Mouse (Mus musculus): ENCODE measurements at regions not wholly inside any gene's neighbourhood (a gene's known extent, or its start where the extent isn't known, plus 50 kb on each side); places are given as distances from the start of the nearest gene placed in this dataset.
A peak's percentile ranks its signal among the peaks of the same experiment; 100 is the strongest.

GRCm38 (mm10) chr17:87202958-87203720, 62.6 kb downstream of the Mcfd2 start:
- peak; percentile 39; the same call in 1 of the 2 replicates for ATAC-seq (ENCODE audit: low read depth)
- 20% methylated on average over 5 of the region's 5 CpGs for WGBS (ENCODE audit: insufficient replicate concordance)
- Histone ChIP-seq H3K4me1 (replicated peaks) (peaks cover 27% of the 10 kb centered on the region), H3K27me3 (no peaks in the 10 kb centered on the region), H3K9ac (no peak overlapping the region), H3K4me2 (no peak overlapping the region), H3K36me3 (no peaks in the 10 kb centered on the region), H3K9me3 (replicated peaks) (no peaks in the 10 kb centered on the region), H3K4me3 (replicated peaks) (no peak overlapping the region), H3K27ac (no peak overlapping the region)
- DNase-seq, result no peak

- no peaks in the 10 kb centered on the region for H3K27me3 ChIP-seq
- no peak overlapping the region for H3K9ac ChIP-seq
- no peaks in the 10 kb centered on the region for H3K36me3 ChIP-seq
- peaks cover 27% of the 10 kb centered on the region for H3K4me1 ChIP-seq (replicated peaks)
- 11% methylated on average over 6 of the region's 6 CpGs for WGBS (ENCODE audit: insufficient replicate concordance)
- no peak overlapping the region for H3K4me2 ChIP-seq
- H3K4me3 ChIP-seq (replicated peaks), result no peak overlapping the region
- ATAC-seq (ENCODE audit: low read depth) (peak; percentile 54), DNase-seq (peak; percentile 11)
- H3K27ac ChIP-seq, result 0 out of 2 replicates have a peak overlapping the region, but pooled peaks have one; percentile 15
- no peaks in the 10 kb centered on the region for H3K9me3 ChIP-seq (replicated peaks)
These were observed 63.2 kb downstream of the Mcfd2 start for GRCm38 (mm10) chr17:87202490-87202889.

GRCm38 (mm10) chr17:87200721-87201242, 65.0 kb downstream of the Mcfd2 start:
- Histone ChIP-seq H3K9me3 (replicated peaks) (no peaks in the 10 kb centered on the region), H3K9ac (no peak overlapping the region), H3K4me3 (replicated peaks) (no peak overlapping the region), H3K36me3 (no peaks in the 10 kb centered on the region), H3K27me3 (no peaks in the 10 kb centered on the region), H3K4me2 (no peak overlapping the region), H3K4me1 (replicated peaks) (peaks cover 27% of the 10 kb centered on the region), H3K27ac (no peak overlapping the region)
- DNase-seq, result no peak
- 65% methylated on average over 3 of the region's 3 CpGs for WGBS (ENCODE audit: insufficient replicate concordance)
- ATAC-seq (ENCODE audit: low read depth), result no peak

- peaks cover 27% of the 10 kb centered on the region for H3K4me1 ChIP-seq (replicated peaks)
- no peaks in the 10 kb centered on the region for H3K36me3 ChIP-seq
- H3K4me3 ChIP-seq (replicated peaks), result no peak overlapping the region
- H3K4me2 ChIP-seq, result no peak overlapping the region
- ATAC-seq (ENCODE audit: low read depth) (no peak), DNase-seq (no peak)
- H3K9ac ChIP-seq, result no peak overlapping the region
- WGBS (ENCODE audit: insufficient replicate concordance), result 56% methylated on average over 2 of the region's 2 CpGs
- no peaks in the 10 kb centered on the region for H3K9me3 ChIP-seq (replicated peaks)
- no peaks in the 10 kb centered on the region for H3K27me3 ChIP-seq
- H3K27ac ChIP-seq, result no peak overlapping the region
These were observed 65.6 kb downstream of the Mcfd2 start for GRCm38 (mm10) chr17:87200134-87200533.

GRCm38 (mm10) chr17:87199134-87199533, 66.6 kb downstream of the Mcfd2 start:
- ATAC-seq (ENCODE audit: low read depth) (no peak), DNase-seq (no peak)
- Histone ChIP-seq H3K9me3 (replicated peaks) (no peaks in the 10 kb centered on the region), H3K4me3 (replicated peaks) (no peak overlapping the region), H3K27me3 (no peaks in the 10 kb centered on the region), H3K36me3 (no peaks in the 10 kb centered on the region), H3K9ac (no peak overlapping the region), H3K27ac (no peak overlapping the region), H3K4me2 (no peak overlapping the region), H3K4me1 (replicated peaks) (peaks cover 27% of the 10 kb centered on the region)
- WGBS (ENCODE audit: insufficient replicate concordance), result 68% methylated on average over 3 of the region's 3 CpGs

GRCm38 (mm10) chr17:87197434-87197833, 68.3 kb downstream of the Mcfd2 start:
- Histone ChIP-seq H3K36me3 (no peaks in the 10 kb centered on the region), H3K27me3 (no peaks in the 10 kb centered on the region), H3K4me1 (replicated peaks) (peaks cover 15% of the 10 kb centered on the region), H3K9me3 (replicated peaks) (no peaks in the 10 kb centered on the region), H3K4me2 (no peak overlapping the region), H3K27ac (no peak overlapping the region), H3K9ac (no peak overlapping the region), H3K4me3 (replicated peaks) (no peak overlapping the region)
- ATAC-seq (ENCODE audit: low read depth) (no peak), DNase-seq (no peak)
- WGBS (ENCODE audit: insufficient replicate concordance), result 71% methylated on average over 4 of the region's 4 CpGs

GRCm38 (mm10) chr17:87194639-87195038, 71.1 kb downstream of the Mcfd2 start:
- 0 out of 2 replicates have a peak, but pooled peaks cover 2% of the 10 kb centered on the region for H3K4me1 ChIP-seq (replicated peaks)
- H3K27ac ChIP-seq, result no peak overlapping the region
- ATAC-seq (ENCODE audit: low read depth) (no peak), DNase-seq (no peak)
- H3K4me2 ChIP-seq, result no peak overlapping the region
- H3K9ac ChIP-seq, result no peak overlapping the region
- WGBS (ENCODE audit: insufficient replicate concordance), result 64% methylated on average over 11 of the region's 11 CpGs
- H3K27me3 ChIP-seq, result no peaks in the 10 kb centered on the region
- no peaks in the 10 kb centered on the region for H3K9me3 ChIP-seq (replicated peaks)
- H3K36me3 ChIP-seq, result no peaks in the 10 kb centered on the region
- H3K4me3 ChIP-seq (replicated peaks), result no peak overlapping the region

GRCm38 (mm10) chr17:87193482-87193881, 72.3 kb downstream of the Mcfd2 start:
- Histone ChIP-seq H3K4me2 (no peak overlapping the region), H3K9ac (no peak overlapping the region), H3K27me3 (no peaks in the 10 kb centered on the region), H3K27ac (no peak overlapping the region), H3K36me3 (no peaks in the 10 kb centered on the region), H3K9me3 (replicated peaks) (no peaks in the 10 kb centered on the region), H3K4me3 (replicated peaks) (no peak overlapping the region), H3K4me1 (replicated peaks) (0 out of 2 replicates have a peak, but pooled peaks cover 2% of the 10 kb centered on the region)
- DNase-seq (no peak), ATAC-seq (ENCODE audit: low read depth) (no peak)
- WGBS (ENCODE audit: insufficient replicate concordance), result 27% methylated on average over 7 of the region's 7 CpGs

- H3K9me3 ChIP-seq (replicated peaks), result no peaks in the 10 kb centered on the region
- 0 out of 2 replicates have a peak, but pooled peaks cover 2% of the 10 kb centered on the region for H3K4me1 ChIP-seq (replicated peaks)
- H3K4me3 ChIP-seq (replicated peaks), result no peak overlapping the region
- ATAC-seq (ENCODE audit: low read depth) (no peak), DNase-seq (no peak)
- H3K9ac ChIP-seq, result no peak overlapping the region
- 67% methylated on average over 3 of the region's 3 CpGs for WGBS (ENCODE audit: insufficient replicate concordance)
- no peak overlapping the region for H3K4me2 ChIP-seq
- no peaks in the 10 kb centered on the region for H3K36me3 ChIP-seq
- H3K27ac ChIP-seq, result no peak overlapping the region
- H3K27me3 ChIP-seq, result no peaks in the 10 kb centered on the region
These were observed 76.1 kb downstream of the Mcfd2 start for GRCm38 (mm10) chr17:87189670-87190069.
